Mouse (Mus musculus) kidney, adult 9 months (tissue): ENCODE results near the gene Hand1.
"Not testable (repeated sequence)": the region's sequence is repeated elsewhere in the genome, so short reads cannot be mapped to it uniquely, and the experiment has no call there.

Experiments used
- DNase-seq: peaks from one replicate; pipeline ENCODE4 v3.0.0; 2022

Gene Hand1

GRCm38 (mm10) chr11:57833296-57833977 lies 819 bp upstream of the Hand1 start:
- no peak for DNase-seq

GRCm38 (mm10) chr11:57831861-57832260 lies 757 bp downstream of the Hand1 start:
- DNase-seq = no peak

- DNase-seq = no peak
Measured at GRCm38 (mm10) chr11:57831281-57831781, 1.3 kb downstream of the Hand1 start.

DNA sequence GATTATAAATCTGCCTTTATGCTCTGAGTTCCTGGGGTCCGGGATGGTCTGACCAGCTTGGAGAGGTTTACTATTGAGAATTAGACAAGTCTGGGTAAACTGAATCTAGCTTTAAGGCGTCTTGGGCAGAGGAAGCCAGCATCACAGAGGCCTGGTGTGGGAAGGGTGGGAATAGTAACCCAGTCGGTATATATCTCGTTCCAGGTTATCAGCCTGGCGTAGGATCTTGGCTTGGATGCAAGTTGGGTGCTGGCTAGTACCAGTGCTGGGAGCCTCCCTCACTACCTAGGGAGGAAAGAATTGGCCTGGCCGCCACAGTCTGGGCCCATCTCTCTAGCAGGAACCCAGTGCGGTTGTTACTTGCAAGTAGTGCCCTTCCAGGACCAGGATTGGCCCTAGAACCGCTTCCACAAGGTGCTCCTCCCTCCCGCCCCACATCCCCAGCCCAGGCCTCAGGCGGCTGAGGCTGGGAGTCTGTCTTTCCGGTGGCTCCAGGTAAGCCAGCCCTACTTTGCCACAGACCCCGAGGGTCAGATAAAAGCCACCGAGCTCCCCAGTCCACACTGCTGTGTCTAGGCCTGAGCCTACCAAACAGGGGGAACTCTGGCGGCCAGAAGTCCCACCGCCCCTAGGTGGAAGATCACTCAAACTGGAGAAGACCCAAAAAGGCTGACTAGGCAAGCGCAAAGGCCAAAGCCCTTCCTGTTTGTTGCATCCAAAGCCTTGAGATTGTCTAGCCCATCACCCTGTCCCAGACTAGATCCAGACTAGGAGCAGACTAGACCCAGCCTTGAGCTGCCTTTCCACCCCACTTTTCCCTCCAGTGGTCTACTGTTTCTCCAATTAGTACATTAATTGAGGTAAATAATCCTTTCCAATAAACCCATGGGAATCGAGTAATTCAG lies 2.5 kb downstream of the Hand1 start:
- DNase-seq = no peak

DNA sequence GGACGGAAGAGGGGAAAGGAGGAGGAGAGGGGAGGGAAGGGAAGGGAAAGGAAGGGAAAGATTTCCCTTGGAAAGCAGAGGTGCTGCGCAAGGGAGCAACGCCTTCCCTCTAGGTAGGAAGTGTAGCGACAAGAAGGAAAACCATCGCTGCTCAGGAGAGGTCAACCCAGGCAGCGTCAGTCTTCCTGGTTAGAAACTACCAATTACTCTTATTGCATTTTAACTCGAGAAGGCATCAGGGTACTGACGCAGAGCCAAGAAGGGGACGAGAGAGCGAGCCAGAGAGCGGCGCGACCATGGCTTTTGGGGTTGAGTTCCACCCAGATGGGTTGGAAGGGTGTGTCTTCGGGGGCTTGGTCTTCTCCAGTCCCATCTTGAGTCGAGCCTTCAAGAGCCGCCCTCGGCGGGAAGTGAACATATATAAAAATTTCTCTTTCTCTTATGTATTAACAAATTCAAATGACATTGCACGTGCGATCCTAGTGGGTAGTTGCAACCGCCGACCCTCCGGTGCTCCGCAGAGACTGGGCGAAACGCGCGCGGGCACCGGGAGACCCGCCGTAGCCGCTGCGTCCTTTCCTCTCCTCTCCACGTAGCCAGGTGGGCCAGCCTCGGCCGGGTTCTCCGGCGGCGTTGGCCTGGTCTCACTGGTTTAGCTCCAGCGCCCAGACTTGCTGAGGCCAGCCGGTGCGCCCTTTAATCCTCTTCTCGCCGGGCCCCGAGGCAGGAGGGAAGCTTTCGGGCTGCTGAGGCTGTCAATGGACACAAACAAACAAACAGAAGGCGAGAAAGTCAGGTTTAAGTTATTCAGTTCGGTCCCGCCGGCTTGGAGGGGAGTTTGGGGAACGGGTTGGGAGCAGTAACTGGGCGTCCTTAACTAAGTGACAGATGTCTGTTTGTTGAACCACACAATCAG lies 3.4 kb downstream of the Hand1 start:
- no peak for DNase-seq

GRCm38 (mm10) chr11:57827915-57828545 lies 4.6 kb downstream of the Hand1 start:
- no peak for DNase-seq

- no peak for DNase-seq
Measured at GRCm38 (mm10) chr11:57827048-57827914, 5.3 kb downstream of the Hand1 start.

DNA sequence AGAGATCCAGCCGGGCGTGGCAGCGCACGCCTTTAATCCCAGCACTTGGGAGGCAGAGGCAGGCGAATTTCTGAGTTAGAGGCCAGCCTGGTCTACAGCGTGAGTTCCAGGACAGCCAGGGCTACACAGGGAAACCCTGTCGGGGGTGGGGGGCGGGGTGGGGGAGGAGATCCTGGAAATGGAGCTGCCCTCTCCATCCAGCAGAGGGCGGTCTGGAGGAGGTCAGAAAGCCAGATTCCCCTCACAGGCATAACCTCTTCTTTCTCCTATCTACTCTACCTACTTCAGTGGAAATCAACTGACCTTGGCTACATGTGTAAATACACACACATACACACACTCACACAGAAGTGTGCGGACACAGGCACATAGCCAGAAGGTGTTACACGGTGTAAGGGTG lies 7.4 kb downstream of the Hand1 start:
- DNase-seq = not testable (repeated sequence)

DNA sequence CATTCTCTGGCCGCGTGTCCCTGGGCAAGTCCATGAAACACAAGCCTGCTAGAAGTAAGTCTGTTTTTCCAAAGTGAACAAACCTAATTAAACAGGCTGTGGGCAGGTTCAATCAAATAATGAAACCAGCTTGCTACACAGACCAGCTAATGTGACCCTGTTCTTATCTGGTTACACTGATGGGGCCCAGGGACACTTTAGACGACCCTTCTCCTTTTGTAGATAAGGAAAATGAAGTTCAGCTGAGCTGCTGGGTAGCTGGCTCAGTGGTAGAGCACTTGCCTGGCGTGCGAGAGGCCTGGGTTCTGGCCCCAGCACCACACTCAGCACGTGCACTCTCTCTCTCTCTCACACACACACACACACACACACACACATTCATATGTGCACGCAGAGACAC lies 8.9 kb downstream of the Hand1 start:
- no peak for DNase-seq

DNA sequence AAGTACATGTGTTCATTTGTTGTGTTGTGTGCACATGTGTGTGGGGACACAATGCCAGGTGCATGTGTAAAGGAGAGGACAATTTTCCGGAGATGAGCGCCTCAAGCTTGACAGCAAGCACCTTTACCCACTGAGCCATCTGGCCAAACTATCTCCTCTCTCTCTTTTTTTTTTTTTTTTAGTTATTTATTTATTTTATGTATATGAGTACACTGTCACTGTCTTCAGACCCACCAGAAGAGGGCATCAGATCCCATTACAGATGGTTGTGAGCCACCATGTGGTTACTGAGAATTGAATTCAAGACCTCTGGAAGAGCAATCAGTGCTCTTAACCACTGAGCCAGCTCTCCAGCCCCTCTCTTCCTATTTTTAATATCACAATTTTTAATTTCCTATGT lies 9.5 kb downstream of the Hand1 start:
- DNase-seq = not testable (repeated sequence)

DNA sequence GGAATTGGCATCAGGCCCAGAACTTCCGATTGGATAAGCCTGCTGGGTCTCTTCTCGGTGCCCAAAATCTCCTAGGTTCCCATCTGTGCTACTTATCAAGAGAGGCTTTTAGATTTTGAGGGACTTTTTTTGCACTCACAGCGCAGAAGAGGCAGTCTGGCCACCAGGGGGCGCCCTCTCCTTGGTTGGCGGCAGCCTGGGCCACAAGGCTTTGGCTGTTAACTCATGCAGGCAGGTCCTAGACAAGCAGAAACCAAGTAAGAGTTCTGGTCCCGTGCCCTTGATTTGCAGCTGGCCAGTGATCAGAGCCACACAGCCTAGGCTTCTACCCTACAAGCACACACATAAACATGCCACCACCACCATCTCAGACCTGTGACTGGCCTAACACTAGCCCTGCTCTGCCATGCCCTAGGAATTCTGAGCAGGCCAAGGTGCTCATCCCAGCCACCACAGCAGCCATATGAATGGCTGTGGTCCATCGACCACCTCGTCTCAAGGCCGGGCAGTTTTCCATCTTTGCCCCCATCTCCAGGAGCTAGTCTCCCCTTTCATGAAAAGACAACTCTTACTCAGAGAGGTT lies 12.5 kb downstream of the Hand1 start:
- DNase-seq = peak; percentile 71

DNA sequence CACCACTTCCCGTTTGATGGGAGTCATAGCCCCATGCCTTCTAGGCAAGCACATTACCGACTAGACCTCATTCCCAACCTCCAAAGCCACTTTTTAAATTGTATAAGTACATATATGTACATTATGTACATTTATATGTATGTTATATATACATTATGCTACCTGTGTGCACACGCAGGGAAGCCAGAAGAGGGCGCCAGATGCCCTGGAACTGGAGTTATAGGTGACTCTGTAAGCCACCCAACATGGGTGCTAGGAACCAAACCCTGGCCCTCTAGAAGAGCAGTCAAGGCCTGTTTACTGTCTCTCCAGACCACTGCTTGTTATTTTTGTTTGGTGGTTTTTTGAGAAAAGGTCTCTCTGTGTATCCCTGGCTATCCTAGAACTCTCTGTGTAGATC lies 14.4 kb downstream of the Hand1 start:
- DNase-seq = no peak

DNA sequence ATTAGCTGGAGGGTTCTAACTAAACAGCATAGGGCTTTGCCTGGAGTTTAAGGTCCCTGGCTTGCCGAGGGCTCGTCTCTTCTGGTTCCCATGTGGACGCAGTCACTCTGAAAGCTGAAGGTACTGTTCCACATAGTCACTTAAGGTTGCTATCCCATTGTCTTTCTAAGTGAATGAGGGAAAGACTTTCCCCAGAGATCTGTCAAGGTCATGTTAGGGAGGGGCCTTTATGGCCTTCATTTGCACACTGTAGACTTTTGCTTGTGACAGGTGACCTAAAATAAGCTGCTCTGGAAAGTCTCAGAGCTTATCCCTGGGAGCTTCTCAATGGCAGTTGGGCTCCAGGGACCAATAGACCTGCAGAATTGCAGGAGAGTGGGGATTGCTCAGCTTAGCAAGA lies 19.0 kb downstream of the Hand1 start:
- no peak for DNase-seq

GRCm38 (mm10) chr11:57812212-57812611 lies 20.4 kb downstream of the Hand1 start:
- DNase-seq = no peak

DNA sequence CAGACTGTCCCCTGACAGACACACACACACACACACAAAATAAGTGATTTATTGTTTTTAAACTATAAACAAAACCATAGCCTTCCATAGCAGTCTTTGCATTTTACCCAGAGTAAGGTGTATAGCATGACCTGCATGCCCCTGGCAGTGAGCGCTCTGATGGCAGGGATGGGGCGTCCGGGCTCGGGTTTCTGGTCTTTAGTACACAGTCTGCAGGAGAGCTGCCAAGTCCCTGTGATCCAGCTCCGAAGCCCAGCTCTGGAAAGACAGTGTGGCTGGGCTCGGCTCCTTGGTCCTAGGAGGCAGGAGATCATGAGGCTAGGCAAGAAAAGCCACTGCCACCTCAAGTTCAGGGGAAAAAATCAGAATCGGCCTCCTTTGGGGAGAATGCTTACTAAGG lies 21.6 kb downstream of the Hand1 start:
- DNase-seq = no peak

GRCm38 (mm10) chr11:57809732-57810098 lies 22.9 kb downstream of the Hand1 start:
- DNase-seq = no peak

DNA sequence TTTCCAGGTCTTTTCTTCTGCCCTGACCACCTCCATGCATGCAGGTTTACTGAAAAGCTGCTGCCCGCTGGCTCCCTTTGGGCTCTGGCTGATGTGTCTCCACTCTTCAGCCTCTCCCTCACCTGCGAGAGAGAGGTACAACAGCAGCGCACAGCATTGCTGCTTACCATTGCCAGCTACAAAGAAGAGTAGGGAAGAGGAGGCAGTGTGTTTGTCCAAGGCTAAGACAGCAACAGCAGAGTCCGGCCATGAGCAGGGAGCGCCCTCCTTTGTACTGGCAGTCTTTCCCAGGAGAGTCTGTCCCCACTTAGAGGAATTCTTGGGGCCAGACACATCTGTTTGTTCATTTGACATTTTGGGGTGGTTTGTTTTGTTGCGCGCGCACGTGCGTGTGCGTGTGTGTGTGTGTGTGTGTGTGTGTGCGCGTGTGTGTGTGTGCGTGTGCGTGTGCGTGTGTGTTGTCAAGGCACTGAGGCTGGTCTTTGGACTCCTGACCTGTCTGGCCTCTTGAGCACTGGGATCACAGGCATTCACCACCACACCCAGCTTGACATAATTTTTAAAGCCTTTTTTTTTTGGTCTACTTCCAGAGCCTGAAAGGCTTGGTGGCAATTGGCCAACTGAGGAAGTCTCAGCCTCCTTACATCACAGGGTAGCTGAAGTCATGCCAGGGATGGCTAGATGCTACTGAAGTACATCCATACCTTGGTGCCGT lies 23.4 kb downstream of the Hand1 start:
- DNase-seq = no peak

- no peak for DNase-seq
Measured at GRCm38 (mm10) chr11:57805047-57805446, 27.6 kb downstream of the Hand1 start.

- peak; percentile 20 for DNase-seq
Measured at GRCm38 (mm10) chr11:57802511-57802870, 30.1 kb downstream of the Hand1 start.

DNA sequence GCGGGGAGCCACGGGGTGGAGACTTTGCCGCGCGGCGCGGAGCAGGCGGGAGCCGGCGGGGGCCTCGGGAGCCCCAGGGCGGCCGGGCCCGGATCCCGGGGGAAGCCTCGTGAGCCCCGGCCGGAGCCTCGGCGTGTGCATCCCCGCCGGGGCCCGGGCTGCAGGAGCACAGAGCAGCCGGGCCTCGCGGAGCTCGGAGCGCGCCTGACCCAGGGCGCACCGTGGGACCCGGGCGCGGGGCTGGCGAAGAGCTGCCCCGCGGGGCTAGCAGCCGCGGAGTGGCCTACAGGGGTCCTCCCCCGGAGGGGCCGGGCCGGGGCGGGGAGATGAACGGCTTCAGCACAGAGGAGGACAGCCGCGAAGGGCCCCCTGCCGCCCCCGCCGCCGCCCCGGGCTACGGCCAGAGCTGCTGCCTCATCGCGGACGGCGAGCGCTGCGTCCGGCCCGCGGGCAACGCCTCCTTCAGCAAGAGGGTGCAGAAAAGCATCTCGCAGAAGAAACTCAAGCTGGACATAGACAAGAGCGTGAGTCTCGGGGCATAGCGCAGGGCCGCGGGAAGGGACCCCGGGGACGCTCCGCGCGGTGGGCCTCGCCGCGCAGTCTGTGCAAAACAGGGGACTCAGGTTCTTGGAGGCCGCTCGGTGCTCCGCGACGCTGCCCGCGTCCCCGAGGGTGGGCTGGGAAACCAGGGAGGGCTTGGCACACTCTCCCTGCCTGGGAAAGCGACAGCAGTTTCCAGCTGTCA lies 30.7 kb downstream of the Hand1 start:
- DNase-seq = peak; percentile 40
